Mouse (Mus musculus): ENCODE measurements around the gene Xpr1.

- no peak for TF ChIP-seq CTCF (IDR thresholded peaks at IDR 0.05; ENCODE audit: low read depth, low read length)
- no peak for TF ChIP-seq POLR2A (IDR thresholded peaks at IDR 0.05; ENCODE audit: borderline replicate concordance, low read depth, low read length)
Measured at GRCm38 (mm10) chr1:155235641-155236040, 181.6 kb downstream of the Xpr1 start.

All from bone marrow macrophage, adult 2 months (primary cell).